Mouse (Mus musculus) cerebellum, postnatal 36 days (tissue): ENCODE results near the gene Dnajc16.

Experiments
- DNase-seq, 2 experiments: peaks; one replicate each; pipeline ENCODE4 v3.0.0; 2021 to 2022; ENCODE audit warnings: mixed read lengths in 2 of 2

Gene Dnajc16

DNA sequence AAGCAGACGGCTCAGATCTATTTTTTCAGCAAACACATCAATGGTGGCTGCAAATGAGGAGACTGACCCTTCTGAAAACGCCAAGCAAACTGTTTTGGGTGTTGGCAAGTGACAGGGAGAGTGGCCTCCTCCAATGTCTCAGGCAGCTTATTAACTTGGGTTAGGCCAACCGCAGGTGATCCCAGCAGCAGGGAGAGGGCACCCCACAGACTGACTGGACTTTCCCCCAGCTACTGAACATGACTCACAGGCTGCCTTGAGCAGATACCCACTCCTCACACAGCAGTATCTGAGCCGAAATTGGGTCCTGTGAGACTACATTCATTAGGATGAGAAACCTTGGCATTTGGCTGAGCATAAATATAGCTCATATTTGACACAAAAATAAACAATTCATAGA is 29.8 kb downstream of the Dnajc16 start:
- DNase-seq, result no peak

DNA sequence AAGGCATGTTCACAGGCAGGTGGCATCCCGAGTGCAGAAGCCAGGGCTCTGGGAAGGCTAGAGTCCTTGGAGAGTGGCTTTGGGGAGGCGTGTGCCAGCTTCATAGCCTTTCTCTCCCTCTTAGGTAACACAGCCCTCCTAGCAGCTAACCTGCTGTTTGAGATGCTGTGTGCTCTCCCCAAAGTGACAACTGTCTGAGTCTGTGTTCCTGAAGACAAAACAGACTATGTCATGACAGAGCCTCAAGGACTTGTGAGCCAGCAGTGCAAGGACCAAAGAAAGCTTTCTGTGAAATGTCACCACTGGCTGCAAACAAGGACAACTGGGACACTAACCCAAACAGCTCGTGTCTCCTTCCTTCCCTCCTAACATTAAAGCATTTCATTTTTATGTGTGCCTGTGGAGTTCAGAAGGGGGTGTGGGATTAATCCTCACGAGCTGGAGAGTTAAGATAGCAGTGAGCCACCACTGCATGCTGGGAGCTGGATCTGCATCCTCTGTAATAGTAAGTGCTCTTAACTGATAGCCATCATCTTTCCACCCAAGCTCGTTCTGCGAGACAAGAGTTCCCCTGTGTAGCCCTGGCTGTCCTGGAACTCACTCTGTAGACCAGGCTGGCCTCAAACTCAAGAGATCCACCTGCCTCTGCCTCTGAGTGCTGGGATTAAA is 31.7 kb downstream of the Dnajc16 start:
- no peak for DNase-seq

DNA sequence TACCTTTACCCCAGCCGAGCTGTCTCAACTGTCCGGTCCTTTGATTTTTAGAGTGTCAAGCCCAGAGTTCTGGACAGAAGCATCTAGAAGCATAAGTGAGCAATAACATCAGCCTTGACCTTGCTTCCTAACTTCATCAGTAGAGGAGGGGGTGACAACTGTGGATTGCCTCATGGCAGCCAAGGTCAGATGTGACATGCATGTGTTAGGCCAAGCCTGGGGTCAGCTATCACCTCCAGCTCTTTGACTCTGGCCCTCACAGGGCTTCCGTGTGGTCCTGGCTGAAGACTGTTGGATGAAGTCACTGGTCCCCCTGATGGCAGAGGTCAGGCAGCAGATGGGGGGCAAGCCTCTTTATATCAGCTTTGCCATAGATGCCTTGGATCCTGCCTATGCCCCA is 33.6 kb downstream of the Dnajc16 start:
- no peak for DNase-seq

DNA sequence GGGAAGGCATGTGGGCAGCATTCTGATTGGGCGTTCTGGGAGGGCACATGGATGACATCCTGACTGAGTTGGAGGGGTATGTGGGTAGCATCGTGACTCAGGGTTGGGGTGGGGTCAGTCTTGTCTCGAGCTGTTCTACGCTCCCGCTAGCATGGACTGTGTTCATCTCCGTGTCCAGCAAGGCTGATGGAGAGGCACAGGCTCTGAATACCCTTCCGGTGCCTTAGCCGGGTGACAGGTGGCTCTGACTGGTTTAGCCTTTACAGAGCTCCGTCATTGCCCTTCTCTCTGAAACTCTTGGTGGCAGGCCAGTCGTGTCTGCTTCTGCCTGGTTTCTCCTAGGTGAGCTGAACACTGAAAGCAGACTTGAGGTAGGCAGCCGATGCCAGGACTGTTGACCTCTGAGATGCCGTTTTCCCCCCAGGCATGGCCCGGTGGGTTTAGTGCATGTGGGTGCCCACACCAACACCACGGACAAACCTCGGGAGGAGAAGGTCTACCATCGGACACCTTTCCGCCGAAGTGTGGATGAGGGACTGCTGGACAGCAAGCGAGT is 35.3 kb downstream of the Dnajc16 start:
- DNase-seq, result no peak

DNA sequence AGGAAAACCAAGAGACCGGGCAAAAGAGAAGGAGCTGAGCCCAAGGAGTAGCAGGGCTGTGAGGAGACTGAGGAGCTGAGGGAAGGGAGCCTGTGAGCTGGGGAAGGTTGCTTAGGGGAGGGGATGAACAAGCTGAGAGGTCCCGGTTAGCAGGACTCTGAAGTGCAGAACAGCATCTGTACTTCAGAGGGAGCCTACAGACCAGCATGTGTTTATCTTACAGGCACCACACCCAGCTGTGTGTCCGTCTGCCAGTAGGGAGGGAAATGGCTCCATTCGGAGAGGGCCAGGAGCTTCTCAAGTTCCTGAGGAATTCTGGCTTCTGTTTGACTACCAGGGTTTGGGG is 38.7 kb downstream of the Dnajc16 start:
- no peak for DNase-seq

DNA sequence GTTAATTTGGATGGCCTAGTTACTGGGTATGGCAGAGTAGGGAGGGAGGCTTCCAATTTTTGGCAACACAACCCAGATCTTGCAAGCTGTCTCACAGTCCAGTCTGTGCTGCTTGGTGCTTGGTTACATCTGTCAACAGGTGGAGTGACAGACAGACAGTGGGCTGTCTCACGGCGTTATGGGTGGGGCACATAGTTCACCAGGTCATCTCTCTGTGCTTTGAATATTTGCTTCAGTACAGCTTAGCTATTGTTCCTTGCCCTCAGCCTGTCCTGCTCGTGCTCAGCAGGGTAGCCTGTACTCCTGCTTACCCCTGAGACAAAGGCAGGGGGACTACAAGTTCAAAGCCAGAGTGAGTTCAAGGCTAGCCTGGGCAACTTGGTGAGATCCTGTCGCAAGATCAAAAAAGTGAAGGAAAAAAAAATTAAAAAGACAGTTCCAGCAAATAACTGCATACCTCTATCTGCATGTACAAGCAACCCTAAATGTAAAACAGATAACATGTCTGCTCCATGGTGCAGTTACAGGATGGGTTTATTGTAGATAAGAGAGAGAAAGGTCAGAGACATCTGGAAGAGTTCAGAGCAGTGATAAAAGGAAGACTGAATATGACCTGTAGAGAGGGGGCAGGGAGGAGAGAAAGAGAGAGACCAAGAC is 39.2 kb downstream of the Dnajc16 start:
- no peak for DNase-seq

DNA sequence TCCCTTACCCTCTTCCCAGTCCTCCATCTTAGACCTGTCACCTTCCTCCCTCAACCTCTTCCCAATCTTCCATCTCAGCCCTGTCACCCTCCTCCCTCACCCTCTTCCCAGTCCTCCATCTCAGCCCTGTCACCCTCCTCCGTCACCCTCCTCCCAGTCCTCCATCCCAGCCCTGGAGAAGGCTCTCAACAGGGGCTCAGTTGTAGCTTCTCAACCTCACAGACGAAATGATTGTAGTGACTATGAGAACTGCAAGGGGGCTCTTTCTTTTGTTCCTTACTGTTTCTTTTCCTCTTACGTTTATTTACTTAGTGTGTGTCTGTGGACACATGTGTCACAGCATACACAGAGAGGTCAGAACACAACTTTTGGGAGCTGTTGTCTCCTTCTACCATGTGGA is 39.9 kb downstream of the Dnajc16 start:
- DNase-seq, result no peak

DNA sequence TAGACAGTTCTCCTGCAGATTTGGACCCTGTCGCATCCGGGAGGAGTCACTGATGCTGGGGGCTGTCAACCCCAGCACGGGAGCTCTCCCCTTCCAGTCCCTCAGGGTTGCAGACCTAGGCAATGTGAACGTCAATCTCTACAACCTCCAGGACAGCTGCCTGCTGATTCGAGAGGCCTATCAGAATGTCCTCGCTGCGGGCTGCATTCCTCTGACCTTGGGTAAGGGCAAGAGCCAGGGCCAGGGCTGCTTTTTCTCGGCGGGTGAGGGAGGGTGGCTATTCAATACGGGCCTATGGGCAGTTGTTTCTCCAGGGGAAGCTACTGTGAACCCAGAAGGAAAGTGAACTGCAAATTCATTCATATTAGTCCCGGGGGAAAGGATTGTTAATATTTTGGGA is 41.2 kb downstream of the Dnajc16 start:
- no peak for DNase-seq

DNA sequence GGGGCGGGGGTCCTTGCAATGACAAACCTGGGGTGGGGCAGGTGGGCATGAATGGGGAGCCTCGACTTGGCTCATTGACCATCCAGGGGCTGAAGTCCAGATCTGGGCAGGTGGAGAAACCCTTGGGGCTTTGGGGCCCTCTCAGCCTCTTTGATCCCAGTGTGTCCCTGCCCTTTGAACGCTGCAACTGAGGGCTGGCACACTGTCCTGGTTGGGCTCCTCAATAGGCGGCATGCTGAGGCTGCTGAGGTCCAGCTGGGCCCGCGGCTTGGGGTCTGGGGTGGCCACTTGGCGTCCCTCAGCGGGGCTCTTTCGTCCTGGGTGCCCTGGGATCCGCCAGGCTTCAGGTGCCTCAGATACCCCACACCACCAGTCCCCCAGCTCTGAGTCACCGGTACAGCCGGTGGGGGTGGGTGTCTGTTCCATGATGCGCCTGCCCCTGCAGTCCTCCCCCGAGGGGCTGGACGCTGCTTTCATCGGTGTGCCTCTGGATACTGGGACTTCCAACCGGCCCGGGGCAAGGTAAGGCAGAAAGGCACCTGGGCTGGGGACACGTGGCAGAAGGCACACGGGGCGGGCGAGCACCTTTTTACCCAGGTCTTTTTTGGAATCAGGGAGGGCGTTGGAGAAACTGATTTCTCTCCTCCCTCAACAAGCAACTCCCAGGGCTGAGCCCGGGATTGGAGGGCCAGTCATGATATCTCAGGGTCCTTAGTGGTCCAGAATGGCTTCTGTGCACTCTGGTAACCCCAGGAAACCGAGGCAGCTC is 44.0 kb downstream of the Dnajc16 start, which contains the start of gene Agmat:
TSS of gene Agmat (plus strand) at position 95 of the 769 bp plus-strand sequence.
- no peak for DNase-seq

DNA sequence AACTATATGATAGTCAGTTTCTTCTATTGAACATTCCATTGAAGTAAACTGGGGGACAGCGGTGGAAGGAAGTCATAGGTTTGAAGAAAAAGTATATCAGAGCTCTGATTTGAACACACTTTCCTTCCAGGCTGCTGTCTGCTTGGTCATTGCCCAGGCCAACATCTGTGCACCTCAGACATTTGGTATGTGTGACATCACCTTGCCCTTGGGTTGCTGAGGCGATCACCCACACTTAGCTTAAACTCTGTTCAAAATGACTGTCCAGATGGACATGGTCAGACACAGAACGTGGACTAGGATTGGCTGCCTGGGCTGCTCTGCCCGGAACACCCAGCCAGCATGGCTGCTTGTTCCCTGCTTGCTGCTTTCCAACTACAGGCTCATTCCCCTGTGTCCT is 48.4 kb downstream of the Dnajc16 start:
- DNase-seq, result no peak

DNA sequence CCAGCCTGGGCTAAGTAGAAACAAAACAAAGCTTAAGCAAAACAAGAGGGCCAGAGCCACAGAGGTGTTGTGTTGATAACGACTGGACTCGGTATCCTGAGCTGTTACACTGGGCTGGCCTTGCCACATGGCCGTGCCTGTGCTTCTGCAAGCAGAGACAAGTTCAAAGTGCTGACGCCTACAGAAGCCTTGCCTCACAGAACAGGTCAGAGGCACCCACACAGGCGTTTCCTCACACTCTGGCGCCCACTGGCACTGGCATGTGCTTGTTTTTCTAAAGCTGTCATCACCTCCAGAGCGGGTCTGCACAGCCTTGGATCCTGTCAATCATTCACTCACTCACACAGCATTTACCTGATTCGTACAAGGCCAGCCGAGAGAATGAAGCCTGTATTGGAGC is 48.9 kb downstream of the Dnajc16 start:
- no peak for DNase-seq

DNA sequence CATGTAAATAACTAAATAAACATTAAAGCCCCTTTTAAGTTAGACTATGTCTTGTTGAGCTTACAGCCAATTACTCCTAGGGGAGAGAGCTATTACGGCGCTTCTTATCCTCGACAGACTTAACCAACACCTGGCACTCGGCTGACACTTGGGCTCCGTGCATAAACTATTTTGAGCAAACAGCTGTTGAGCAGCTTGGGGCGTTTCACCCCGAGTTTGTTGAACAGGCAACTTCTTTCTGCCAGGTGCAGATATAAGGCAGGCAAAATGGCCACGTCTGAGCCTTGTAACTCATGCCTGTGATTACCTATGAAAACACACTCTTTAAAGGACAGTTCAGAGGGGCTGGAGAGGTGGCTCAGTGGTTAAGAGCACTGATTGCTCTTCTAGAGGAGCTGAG is 52.7 kb downstream of the Dnajc16 start:
- no peak for DNase-seq

DNA sequence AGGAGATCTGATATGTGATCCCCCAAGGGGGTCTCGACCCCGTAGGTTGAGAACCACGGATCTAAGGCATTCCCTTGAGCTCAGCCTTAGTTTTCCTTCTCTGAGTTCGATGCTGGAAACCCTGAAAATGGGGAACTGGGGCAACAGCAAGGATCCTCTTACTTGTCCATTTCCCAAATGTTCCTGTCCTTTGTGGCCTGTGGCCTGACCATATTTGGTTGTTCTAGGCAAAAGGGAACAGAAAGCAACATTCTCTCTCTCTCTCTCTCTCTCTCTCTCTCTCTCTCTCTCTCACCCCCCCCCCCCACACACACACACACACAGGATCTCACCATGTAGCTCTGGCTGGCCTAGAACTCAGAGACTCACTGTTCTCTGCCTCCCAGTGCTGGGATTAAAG is 53.9 kb downstream of the Dnajc16 start:
- DNase-seq, result no peak

DNA sequence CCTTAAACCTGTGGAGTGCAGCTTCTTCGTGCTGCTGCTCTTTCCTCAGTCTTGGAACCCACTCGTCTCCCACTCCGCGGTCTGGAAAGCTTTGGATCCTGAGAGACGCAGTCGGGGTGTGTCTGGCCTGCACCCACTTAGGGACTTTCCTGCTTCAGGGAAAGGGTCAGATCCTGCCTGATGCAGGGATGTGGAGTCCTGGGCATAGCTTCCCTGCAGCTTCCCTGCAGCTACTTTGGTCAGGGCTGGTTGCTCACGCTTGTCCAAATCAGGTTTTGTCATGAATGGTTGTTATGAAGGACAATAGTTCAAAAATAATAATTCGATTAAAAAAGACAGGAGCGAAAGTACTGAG is 55.5 kb downstream of the Dnajc16 start:
- no peak for DNase-seq

DNA sequence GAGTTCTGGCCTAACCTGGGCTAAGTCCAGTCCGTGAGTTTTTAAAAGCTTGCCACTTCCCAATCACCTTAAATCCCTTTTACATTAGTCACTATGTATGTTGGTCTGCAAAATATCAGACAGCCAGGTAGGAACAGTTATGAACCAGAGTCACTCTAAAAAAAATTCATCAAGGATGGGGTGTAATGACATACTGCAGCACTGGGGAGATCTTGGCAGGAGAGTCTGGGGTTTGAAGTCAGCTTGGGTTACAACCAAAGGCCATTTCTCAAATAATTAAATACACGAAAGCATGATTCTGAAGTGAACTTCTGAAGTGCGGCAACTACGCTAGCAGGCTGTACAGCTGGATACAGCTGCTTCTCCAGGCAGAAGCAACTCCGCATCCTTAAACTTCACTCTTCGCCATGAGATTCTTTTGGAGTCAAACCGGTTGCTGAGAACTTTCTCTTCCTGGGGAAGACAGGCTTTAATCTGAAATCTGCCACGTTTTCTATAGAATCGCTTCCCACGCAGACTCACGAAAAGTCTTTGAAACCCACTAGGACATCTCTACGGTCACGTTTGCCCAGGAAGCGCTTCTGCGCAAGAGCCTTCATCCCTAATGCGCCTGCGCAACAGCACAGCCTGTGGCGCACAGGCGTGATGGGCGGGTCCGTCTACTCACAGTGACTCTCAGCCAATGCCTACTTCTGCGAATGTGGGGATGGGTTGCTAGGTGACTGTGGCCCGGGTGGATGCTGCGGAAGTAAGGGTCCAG is 56.1 kb downstream of the Dnajc16 start:
- DNase-seq, result peak; percentile 91

DNA sequence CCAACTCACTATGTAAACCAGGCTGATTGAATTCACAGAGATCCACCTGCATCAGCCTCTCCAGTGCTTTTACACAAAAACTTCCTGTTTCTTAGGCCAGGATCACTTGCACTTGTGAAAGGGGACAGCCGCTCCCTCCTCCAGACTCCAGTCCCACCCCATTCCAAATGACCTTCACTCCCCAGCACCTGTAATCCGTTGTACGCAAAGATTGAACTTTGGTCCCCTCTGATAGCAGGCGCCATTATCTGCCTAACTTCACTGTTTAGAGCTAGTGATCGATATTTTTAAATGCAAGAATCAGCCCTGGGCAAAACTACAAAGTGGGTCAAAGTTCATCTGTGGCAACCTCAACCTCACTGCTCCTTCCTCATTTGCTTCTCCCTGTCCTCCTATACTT is 59.0 kb downstream of the Dnajc16 start:
- no peak for DNase-seq

DNA sequence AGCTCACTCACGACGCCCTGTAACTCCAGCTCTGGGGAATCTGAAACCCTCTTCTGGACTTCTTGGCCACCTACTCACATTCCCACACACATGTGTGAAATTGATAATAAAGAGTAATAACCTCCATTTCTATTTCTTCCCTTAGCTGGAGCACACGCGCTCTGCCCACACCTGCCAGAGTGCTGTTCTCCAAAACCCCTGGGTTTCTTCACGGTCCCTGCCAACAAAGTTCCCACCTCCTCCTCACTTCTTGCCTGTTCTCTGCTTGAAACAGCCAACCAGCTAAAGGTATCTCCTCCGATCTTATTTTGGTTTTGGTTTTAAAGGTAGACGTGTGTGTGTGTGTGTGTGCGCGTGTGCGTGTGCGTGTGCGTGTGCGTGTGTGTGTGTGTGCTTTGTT is 60.3 kb downstream of the Dnajc16 start:
- DNase-seq, result no peak

DNA sequence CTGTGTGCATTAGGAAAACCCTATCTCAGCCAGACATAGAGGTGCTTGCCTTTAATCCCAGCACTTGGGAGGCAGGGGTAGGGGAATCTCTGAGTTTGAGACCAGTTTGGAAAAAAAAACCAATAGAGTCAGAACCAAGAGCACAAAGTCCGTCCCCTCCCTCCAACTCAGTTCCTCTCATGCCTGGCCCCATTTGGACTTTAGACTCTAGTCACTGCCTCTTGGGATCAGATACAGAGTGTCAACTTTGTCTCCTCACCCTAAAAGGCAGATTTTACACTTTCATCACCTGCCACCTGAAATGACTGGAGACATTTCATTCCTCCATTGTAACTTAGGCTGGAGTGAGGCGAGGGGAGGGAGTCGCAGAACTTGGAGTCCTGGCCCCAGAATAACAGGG is 61.5 kb downstream of the Dnajc16 start:
- DNase-seq, result no peak

DNA sequence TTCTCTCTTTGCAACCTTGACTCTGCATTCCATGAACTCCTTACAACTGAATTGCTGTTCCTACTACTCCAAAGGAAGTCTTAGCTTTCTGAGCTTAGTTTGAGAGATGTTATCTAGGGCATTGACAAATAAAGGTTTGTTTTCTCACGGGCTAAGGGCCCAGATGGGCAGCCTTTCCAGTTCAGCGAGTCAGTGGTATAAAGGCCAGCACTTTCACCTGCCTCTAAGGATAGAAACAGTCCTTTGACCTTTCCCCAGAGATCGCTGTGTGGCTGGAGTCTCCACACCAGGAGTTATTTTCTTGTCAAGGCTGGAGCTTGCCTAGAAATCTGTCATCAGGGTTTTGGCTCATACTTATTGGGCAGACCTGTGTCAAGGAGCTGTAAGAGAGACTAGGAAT is 65.0 kb downstream of the Dnajc16 start:
- DNase-seq, result no peak

DNA sequence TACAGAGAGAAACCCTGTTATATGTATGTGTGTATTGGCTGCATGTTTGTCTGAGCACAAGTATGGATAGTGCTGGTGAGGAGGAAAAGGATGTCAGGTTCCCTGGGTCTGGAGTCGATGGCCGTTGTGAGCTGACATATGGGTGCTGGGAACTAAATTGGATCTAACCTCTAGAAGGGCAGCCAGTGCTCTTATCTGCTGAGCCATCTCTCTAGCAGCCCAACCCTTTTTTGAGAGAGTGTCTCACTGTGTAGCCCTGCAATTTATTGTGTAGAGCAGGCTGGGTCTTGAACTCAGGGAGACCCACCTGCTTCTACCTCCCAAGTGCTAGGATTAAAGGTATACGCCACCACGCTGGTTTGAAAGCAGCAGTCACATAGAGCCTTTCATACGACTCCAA is 65.5 kb downstream of the Dnajc16 start:
- no peak for DNase-seq

DNA sequence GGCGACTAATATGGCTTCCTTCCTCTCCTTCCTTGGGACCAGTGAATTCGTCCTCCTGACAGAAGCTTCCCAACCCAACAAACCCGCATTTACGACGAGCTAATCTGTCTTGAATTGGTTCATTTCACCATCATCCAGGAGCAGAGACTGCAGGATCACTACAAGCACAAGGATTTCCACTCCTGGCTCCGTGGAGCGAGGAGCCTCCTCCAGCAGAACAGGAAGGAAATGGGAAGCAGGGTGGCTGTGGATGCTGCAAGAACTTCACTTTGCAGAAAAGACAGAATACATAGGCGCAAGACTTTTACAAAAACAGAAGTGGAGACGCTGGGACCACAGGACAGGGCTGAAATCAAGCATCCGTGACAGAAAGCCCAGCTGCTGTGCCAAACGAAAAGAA is 66.1 kb downstream of the Dnajc16 start:
- DNase-seq, result no peak

DNA sequence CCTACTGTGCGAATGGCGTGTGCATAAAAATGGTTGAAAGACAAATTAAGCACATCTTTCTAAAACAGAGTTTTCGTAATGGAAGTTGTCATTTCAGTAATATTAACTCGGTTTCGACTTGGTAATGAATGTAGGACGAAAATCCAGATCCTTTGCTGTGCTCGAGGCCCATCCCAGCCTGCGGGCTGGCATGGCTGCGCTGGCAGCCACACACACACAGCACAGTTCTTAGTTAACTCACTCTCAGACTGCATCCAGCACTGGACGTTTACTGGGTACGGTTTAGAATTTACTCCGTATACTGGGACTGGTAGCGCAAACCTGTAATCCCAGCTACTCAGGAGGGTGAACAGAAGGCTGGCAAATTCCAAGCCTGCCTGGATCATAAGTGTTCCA is 67.1 kb downstream of the Dnajc16 start:
- DNase-seq, result no peak
